Mouse (Mus musculus) stomach, postnatal 0 days (tissue): ENCODE data around the gene Sgta. TPM values are rescaled to one million over a fixed set of nuclear protein-coding genes. Genes with fewer than 3 reads are reported as not detected.

Experiments
- ATAC-seq: fragments of 200-750 bp; cut with Nextera tagmentation; 2 replicates; pipeline ENCODE4 v1.8.0; 2017; ENCODE audit not compliant: low FRiP score, low TSS enrichment
- DNase-seq: peaks from one replicate; pipeline ENCODE4 v3.0.0-alpha.2; 2016; ENCODE audit warnings: low spot score
- H3K27ac ChIP-seq: fragments of 300-500 bp; sonication (generic); replicated peaks from 2 replicates; pipeline ENCODE4 v1.5.1; 2014; ENCODE audit warnings: mild to moderate bottlenecking, control low read depth
- H3K27me3 ChIP-seq: fragments of 300-500 bp; sonication (generic); 2 replicates; pipeline ENCODE4 v1.6.1; 2014; ENCODE audit warnings: low read length; ENCODE audit not compliant: control insufficient read depth, insufficient read depth
- H3K36me3 ChIP-seq: fragments of 300-500 bp; sonication (generic); 2 replicates; pipeline ENCODE4 v1.6.1; 2014; ENCODE audit warnings: low read length, mixed read lengths; ENCODE audit not compliant: control insufficient read depth, insufficient read depth
- H3K4me1 ChIP-seq: fragments of 300-500 bp; sonication (generic); replicated peaks from 2 replicates; pipeline ENCODE4 v1.6.1; 2014; ENCODE audit warnings: antibody characterized with exemption; ENCODE audit not compliant: control insufficient read depth, insufficient read depth
- H3K4me2 ChIP-seq: fragments of 300-500 bp; sonication (generic); replicated peaks from 2 replicates; pipeline ENCODE4 v1.6.1; 2014; ENCODE audit warnings: low read depth, mild to moderate bottlenecking, control low read depth, moderate library complexity
- H3K4me3 ChIP-seq: fragments of 300-500 bp; sonication (generic); 2 replicates; pipeline ENCODE4 v1.5.1; 2014; ENCODE audit warnings: low read depth, low read length, control low read depth
- H3K9ac ChIP-seq: fragments of 300-500 bp; sonication (generic); 2 replicates; pipeline ENCODE4 v1.6.1; 2014; ENCODE audit warnings: mild to moderate bottlenecking, low read length, control low read depth, mixed read lengths
- H3K9me3 ChIP-seq: fragments of 300-500 bp; sonication (generic); 2 replicates; pipeline ENCODE4 v1.6.1; 2016; ENCODE audit warnings: low read length; ENCODE audit not compliant: control insufficient read depth
- CTCF ChIP-seq: IDR thresholded peaks from 2 replicates; pipeline ENCODE4 v1.5.1; 2016; ENCODE audit warnings: antibody characterized with exemption, low read depth, mild to moderate bottlenecking, moderate library complexity
- EP300 ChIP-seq: optimal IDR thresholded peaks from 2 replicates; pipeline ENCODE3; 2016; ENCODE audit warnings: antibody characterized with exemption
- WGBS: fragments of 180-500 bp; shearing (Covaris S2); extraction: QIAGEN DNeasy Blood & Tissue Kit; methylation state at CpG from one replicate; pipeline ENCODE4 v1.1.7; 2014; 5-methylcytosine and 5-hydroxymethylcytosine counted together
- polyA plus RNA-seq: library from polyadenylated mRNA; unstranded; fragments of >200 nt; fragmentation: Nextera tagmentation; extraction: Ambion mirVana; gene quantifications from 2 replicates; pipeline ENCODE4 v1.2.1, GENCODE M21; 2015

The Sgta gene
- polyA plus RNA-seq, 1 experiment from 2014 or later: 93.7 TPM

- Histone ChIP-seq H3K27ac (no peak overlapping the region), H3K36me3 (0 out of 2 replicates have a peak, but pooled peaks cover 3% of the 10 kb centered on the region), H3K4me2 (no peak overlapping the region), H3K9me3 (no peaks in the 10 kb centered on the region), H3K27me3 (0 out of 2 replicates have a peak, but pooled peaks cover 3% of the 10 kb centered on the region), H3K4me1 (no peaks in the 10 kb centered on the region), H3K4me3 (no peak overlapping the region), H3K9ac (no peak overlapping the region)
- no peak for ATAC-seq
- WGBS: 91% methylated on average over 5 of the region's 5 CpGs
- no peak for TF ChIP-seq CTCF
- no peak for TF ChIP-seq EP300
- DNase-seq: no peak
These were observed 33.1 kb downstream of the Sgta start for GRCm38 (mm10) chr10:81026857-81027256.

GRCm38 (mm10) chr10:81025639-81026275 lies 34.2 kb downstream of the Sgta start, which contains the start of gene Diras1:
Gene Diras1, minus strand, starts transcription at chr10:81025662.
- 38% methylated on average over 12 of the region's 12 CpGs for WGBS
- H3K4me1 ChIP-seq: no peaks in the 10 kb centered on the region
- no peak within 1 kb of the TSS for H3K9ac ChIP-seq
- peak within 1 kb of the TSS; percentile 41 for H3K4me2 ChIP-seq
- peak within 1 kb of the TSS; percentile 17 for H3K4me3 ChIP-seq
- 0 out of 2 replicates have a peak, but pooled peaks cover 3% of the 10 kb centered on the region for H3K27me3 ChIP-seq
- TF ChIP-seq CTCF (no peak), EP300 (no peak)
- H3K36me3 ChIP-seq: no peaks in the 10 kb centered on the region
- no peaks in the 10 kb centered on the region for H3K9me3 ChIP-seq
- no peak for DNase-seq
- no peak for ATAC-seq
- H3K27ac ChIP-seq: no peak within 1 kb of the TSS

GRCm38 (mm10) chr10:81025047-81025621 lies 34.8 kb downstream of the Sgta start:
- Histone ChIP-seq H3K27me3 (0 out of 2 replicates have a peak, but pooled peaks cover 3% of the 10 kb centered on the region), H3K9me3 (no peaks in the 10 kb centered on the region), H3K4me2 (peak overlapping the region; percentile 41), H3K27ac (no peak overlapping the region), H3K4me1 (no peaks in the 10 kb centered on the region), H3K4me3 (peak overlapping the region; percentile 17), H3K9ac (no peak overlapping the region), H3K36me3 (no peaks in the 10 kb centered on the region)
- DNase-seq (peak; percentile 44), ATAC-seq (peak; percentile 39; the same call in 1 of the 2 replicates)
- TF ChIP-seq CTCF (no peak), EP300 (no peak)
- WGBS: 2% methylated on average over 29 of the region's 43 CpGs

- Histone ChIP-seq H3K4me2 (no peak overlapping the region), H3K36me3 (no peaks in the 10 kb centered on the region), H3K27ac (no peak overlapping the region), H3K9me3 (no peaks in the 10 kb centered on the region), H3K9ac (no peak overlapping the region), H3K4me3 (no peak overlapping the region), H3K4me1 (no peaks in the 10 kb centered on the region), H3K27me3 (0 out of 2 replicates have a peak, but pooled peaks cover 3% of the 10 kb centered on the region)
- ATAC-seq (no peak), DNase-seq (no peak)
- TF ChIP-seq EP300: no peak
- TF ChIP-seq CTCF: no peak
- 62% methylated on average over 5 of the region's 5 CpGs for WGBS
These were observed 35.5 kb downstream of the Sgta start for GRCm38 (mm10) chr10:81024346-81024937.

GRCm38 (mm10) chr10:81022744-81023143 lies 37.2 kb downstream of the Sgta start:
- no peak for TF ChIP-seq EP300
- peak; percentile 49 for TF ChIP-seq CTCF
- H3K4me2 ChIP-seq: no peak overlapping the region
- no peak for DNase-seq
- H3K27ac ChIP-seq: no peak overlapping the region
- no peaks in the 10 kb centered on the region for H3K9me3 ChIP-seq
- no peaks in the 10 kb centered on the region for H3K4me1 ChIP-seq
- H3K4me3 ChIP-seq: no peak overlapping the region
- 0 out of 2 replicates have a peak, but pooled peaks cover 3% of the 10 kb centered on the region for H3K27me3 ChIP-seq
- no peaks in the 10 kb centered on the region for H3K36me3 ChIP-seq
- no peak for ATAC-seq
- 68% methylated on average over 8 of the region's 8 CpGs for WGBS
- H3K9ac ChIP-seq: no peak overlapping the region
